Mouse (Mus musculus): ENCODE results near the gene Gm47996.
A peak's percentile ranks its signal among the peaks of the same experiment; 100 is the strongest.

Gm47996 gene

GRCm38 (mm10) chr1:151245165-151245564, 35.2 kb downstream of the Gm47996 start:
- DNase-seq (ENCODE audit: low read depth, low spot score): no peak

DNA sequence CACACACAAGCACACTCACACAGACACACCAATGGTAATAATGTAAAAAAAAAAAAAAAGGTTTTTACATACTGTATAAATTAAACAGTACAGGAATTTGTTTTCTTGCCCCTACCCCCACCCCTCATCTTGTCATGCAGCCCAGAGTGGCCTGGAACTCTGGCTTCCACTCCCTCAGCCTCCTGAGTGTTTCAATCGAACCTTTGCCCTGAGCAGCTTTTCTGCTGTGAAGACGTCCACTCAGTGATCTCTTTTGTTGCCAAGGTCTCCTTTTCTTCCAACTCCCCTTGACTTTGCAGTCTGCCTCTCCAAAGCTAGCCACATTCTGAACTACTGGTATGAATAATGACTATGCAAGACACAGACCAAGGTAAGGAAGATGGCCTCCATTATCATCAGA, 35.9 kb downstream of the Gm47996 start:
- no peak for DNase-seq (ENCODE audit: low read depth, low spot score)

GRCm38 (mm10) chr1:151250109-151250508, 40.2 kb downstream of the Gm47996 start:
- no peak for DNase-seq (ENCODE audit: low read depth, low spot score)

DNA sequence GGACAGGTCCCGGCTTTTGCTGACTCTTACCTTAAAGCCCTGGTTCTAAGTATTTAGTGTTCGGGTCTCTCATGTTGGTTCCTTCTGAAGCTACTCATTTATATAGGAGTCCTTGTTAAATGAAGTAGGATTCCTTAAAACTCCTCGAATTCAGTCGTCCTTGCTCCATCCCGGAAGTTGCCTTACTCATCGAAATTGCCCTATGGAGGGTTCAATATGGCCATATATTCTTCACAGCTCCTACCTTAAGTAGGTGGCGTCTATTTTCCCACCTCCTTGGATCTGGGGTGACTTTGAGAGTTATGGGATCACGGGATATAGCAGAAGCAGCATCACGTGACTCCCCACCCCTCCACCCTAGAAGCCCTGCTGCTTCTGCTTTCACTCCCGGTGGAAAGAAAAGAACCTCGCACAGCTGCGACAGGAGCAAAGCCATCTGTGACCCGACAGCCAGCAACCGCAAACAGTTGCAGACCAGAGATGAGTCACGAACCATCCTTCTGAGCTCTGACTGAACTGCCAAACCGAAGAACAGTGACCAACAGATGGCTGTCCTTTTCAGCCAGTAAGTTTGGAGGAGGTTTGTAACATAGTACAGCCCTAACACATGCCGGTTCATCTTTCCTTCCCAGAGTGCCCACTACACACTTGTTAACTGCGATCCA, 40.7 kb downstream of the Gm47996 start:
- DNase-seq (ENCODE audit: low read depth, low spot score): peak; percentile 77

DNA sequence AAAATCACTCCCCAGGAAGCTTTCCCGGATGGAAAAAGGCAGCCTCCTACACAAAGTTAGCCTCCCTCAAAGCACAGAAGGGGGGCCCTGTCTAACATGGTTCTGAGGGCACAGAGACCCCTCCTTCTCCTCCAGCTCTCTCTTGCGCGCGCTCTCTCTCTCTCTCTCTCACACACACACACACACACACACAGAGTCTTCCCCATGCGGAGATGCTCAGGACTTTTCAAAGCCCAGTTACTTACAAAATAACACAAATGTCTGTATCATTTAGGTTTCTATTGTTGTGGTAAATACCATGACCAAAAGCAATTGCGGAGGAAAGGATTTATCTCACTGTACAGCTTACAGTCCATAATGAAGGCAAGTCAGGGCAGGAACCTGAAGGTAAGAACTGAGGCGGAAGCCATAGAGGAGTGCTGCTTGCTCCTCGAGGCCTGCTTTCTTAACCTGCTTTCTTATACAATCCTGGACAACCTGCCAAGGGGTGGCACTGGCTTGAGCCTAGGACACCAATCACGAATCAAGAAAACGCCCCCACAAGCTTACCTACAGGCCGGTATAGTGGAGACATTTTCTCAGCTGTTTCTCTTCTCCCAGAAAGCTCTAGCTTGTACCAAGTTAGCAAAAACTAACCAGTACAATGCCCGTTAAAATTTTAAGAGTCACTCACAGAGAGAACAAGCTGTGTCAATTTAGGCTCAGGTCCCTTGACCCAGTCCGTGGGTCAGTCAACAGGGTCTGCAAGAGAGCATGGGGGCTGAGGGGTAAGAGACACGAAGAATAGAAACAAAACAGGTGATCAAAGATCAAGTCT, 41.5 kb downstream of the Gm47996 start:
- no peak for DNase-seq (ENCODE audit: low read depth, low spot score)

DNA sequence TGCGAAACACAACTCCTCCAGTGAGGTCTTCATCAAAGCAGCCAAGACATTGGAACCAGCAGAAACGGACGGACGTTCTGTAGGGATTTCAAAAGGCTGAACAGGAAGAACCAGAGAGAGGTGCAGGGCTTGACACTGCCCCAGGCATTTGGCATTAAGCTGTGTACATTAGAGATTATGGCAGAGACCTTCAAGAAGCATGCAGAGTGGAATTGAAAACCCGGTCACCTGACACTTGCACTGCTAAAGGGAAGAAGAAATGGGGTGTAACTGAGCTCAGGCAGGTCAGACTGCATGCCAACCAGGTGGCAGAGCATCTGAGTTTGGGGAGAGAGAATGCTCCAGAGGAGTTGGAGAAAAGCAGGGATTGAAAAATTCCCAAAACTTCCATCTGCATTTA, 45.5 kb downstream of the Gm47996 start:
- DNase-seq (ENCODE audit: low read depth, low spot score): no peak

- DNase-seq (ENCODE audit: low read depth, low spot score): no peak
These were observed 48.4 kb downstream of the Gm47996 start for GRCm38 (mm10) chr1:151258090-151258954.

- DNase-seq (ENCODE audit: low read depth, low spot score): no peak
These were observed 49.1 kb downstream of the Gm47996 start for GRCm38 (mm10) chr1:151259061-151259460.

All from telencephalon, adult 2 months (tissue).